Mouse (Mus musculus) left cerebral cortex, postnatal 36 days (tissue): ENCODE measurements around the gene Smyd2. TPM values are rescaled to one million over a fixed set of nuclear protein-coding genes. Genes with fewer than 3 reads are reported as not detected.

ENCODE experiments used
- DNase-seq, 2 experiments: peaks; one replicate each; pipeline ENCODE4 v3.0.0; 2021 to 2022; ENCODE audit warnings: low spot score in 2 of 2, mixed read lengths in 1 of 2
- intact Hi-C: fragments of 180-260 bp; cut with DNase I; formaldehyde crosslinking; loops from one replicate; pipeline ENCODE4 v1.15.1; 2025
- total RNA-seq, 2 experiments: library from RNA; stranded (reverse); gene quantifications; 2 replicates each; pipeline ENCODE4 v1.2.3; 2021

Smyd2 gene
- total RNA-seq, 2 experiments from 2014 or later: 95.7 to 112 TPM

DNA sequence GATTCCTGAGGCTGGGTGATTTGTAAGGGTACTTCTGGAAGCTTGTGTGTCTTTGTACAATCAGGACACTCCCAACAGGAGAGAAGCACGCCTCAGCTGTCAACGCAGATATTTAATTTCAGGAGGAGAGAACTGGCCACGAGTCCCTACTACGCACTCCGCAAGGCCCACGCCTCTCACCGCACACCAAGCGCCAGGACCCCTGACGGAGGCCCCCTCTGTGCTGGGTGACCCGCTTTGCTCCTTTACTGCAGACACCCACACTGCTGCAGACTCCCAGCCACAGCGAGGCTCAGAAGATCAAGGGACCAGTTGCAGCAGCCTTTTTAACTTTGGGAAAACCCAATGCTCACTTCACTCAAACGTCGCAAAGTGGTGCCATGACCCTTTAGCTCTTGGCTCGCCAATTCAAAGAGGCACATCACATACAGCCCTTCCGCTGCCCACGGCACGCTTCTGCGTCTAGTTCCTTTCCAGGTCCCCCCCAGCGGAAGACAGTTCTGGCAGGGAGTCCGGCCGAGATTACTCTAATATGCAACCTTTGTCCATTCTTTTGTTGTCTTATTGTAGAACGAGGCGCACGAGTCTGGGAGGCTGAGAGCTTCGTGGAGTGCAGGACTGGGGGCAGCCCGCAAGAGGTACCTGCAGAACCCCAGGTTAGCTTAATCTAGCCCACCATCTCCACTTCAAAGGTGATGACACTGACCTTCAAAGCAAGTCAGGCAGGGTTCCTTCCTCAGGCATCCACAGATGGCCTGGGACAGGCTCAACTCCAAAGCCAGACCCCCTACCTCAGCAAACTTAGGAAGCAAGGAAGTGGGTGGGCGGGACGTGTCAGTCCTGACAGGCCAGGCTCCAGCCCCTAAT lies 1.2 kb downstream of the Smyd2 start:
- intact Hi-C loops: no loop called here
- DNase-seq: peak in 1 of 2 experiments; percentile 19

DNA sequence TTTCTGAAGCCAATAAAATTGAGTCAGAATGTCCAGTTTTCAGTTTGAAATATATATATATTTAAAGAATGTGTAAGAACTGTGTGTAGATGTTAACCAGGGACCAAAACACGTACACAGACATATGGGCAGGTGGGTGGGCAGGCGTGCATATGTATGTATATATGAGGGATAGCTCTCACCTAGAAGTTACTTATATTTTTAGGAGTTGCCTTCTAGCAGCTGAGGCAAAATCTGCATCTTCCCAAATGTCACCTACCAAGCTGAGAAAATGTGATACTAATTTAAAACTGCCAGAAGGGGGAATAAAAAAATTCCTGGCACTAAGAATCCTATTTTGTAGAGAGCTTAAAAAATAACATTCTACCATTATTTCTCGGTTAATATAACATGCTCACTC lies 2.4 kb downstream of the Smyd2 start:
- intact Hi-C loops: loop anchor here (1.0 kb wide), 1 partner anchor 41 kb away; no protein-coding TSS in a partner anchor
- peak; percentile 42 to 56 for DNase-seq

GRCm38 (mm10) chr1:189917126-189917500 lies 5.0 kb downstream of the Smyd2 start:
- intact Hi-C loops: no loop called here
- DNase-seq: no peak

GRCm38 (mm10) chr1:189916422-189917125 lies 5.6 kb downstream of the Smyd2 start:
- intact Hi-C loops: no loop called here

DNA sequence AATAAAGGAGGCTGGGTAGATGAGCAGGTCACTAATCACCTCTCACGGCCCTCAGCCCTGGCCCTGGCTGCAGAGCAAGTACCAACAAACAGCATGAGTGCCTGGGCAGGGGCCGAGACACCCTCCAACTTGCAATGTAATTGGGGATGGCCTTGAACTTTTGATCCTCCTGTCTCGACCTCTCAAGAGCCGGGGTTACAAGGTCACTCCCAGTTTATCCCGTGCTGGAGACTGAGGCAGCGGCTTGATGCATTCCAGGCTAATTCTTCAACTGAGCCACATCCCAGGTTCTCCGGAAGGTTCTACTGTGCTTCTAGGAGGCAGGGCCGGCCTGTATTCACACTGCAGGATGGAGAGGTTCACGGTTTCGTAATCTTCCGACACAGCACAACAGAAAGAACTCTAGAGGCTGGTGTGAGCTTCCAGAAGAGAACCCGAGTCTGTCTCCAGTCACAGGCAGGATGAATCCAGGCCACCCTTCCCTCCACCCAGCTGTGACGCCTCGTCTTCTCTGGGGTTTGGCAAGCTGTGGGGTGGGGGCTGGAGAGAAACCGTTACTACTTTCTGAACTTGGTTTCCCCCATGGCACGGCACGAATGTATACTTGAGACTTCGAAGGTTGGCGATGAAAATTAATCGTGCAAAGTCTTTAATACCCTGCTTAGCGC lies 8.9 kb downstream of the Smyd2 start:
- intact Hi-C loops: no loop called here
- DNase-seq: no peak

More at GRCm38 (mm10) chr1:189916422-189917125, 5.6 kb downstream of the Smyd2 start:
- no peak for DNase-seq

DNA sequence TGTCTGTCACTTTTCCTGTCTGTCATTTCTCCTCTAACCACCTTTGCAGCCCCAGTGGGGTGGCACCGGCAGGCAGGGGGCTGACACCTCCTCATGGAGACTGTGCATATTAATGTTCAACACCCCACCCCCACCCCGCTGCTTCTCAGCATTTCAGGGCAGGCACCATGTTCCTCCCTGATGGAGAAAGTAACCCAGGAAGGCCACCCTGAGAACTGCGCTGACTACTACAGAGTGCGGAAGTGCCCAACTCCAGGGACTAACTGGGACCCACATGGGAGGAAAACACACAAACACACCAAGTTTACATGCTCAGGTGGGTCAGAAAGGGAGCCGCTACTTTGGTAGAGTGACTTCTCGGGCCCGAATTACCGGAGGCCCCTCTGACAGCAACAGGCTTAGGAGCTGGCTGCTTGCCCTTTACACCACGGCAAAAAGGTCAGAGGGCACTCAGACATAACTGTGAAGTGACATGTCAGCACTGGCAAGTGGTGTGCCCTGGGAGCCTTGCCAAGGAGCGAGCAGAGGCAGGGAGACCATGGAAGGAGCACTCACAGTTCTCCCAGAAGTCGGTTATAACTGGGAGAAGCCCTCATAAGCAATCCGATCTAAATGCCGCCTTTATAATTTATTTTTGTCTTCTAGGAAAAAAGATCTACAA lies 11.3 kb downstream of the Smyd2 start:
- no peak for DNase-seq
- intact Hi-C loops: no loop called here

DNA sequence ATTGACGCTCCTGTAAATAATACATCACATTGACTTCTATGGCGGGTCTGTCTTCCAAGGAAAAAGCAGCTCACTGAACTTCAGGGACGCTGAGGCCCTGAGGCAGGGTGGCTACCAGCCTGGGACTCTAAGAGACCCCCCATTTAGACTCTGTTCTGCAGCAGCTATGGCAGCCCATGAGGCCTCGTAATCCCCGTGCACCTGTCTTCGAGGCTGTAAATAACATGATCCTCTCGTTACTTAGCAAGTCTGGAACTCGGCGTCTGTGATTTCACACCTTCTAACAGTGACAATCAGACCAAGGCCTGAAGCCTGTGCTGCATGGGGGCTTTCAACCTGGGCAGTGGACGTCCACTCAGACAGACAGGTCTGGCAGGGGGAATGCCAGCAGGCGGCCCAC lies 19.0 kb downstream of the Smyd2 start:
- DNase-seq: no peak
- intact Hi-C loops: no loop called here

- DNase-seq: no peak
- intact Hi-C loops: no loop called here
Measured at GRCm38 (mm10) chr1:189902413-189902812, 19.8 kb downstream of the Smyd2 start.

- intact Hi-C loops: no loop called here
- DNase-seq: no peak
Measured at GRCm38 (mm10) chr1:189899526-189899925, 22.6 kb downstream of the Smyd2 start.

DNA sequence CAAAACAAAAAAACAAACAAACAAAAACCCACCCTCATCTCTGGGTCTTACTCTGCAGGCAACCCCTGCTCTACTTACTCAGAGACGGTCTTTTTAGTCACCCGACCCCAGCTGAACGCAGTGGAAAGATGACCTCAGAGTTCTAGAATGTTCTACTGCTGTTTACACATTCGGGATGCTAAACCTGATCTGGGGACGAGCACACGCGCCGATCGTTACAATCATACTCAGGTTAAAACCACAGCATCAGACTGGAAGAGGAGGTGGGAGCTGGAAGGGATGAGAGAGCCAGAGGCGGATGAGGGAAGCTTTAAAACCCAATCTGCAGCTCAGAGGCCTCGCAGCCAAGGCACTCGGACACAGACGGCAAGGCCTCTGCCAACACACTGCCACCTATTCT lies 23.5 kb downstream of the Smyd2 start:
- no peak for DNase-seq
- intact Hi-C loops: no loop called here

- DNase-seq: no peak
- intact Hi-C loops: no loop called here
Measured at GRCm38 (mm10) chr1:189897861-189898260, 24.3 kb downstream of the Smyd2 start.

GRCm38 (mm10) chr1:189894191-189894590 lies 28.0 kb downstream of the Smyd2 start:
- intact Hi-C loops: no loop called here
- DNase-seq: peak in 1 of 2 experiments; percentile 24

DNA sequence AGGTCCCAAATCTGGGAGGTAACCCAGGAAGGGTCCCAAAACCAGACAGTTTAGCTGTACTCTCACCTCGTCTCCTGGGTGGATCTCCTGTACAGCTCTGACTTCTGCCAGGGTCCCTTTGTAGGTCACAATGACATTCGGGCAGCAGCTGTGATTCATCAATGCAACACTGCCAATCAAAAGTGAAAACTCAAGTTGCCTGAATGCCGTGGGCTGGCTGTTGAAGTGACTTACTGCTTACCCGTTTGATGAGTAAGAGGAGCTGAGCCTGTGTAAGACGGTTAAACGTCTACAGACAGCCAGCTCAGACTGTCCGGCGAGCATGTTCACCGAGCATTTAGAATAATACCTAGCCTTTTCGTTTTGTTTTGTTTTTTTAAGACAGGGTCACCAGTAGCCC lies 33.4 kb downstream of the Smyd2 start:
- intact Hi-C loops: loop anchor here (5.0 kb wide), 1 partner anchor 39 kb away; no protein-coding TSS in a partner anchor
- no peak for DNase-seq

- intact Hi-C loops: loop anchor here (2.0 to 5.0 kb wide), 2 partner anchors 40 to 85 kb away; no protein-coding TSS in a partner anchor
Measured at GRCm38 (mm10) chr1:189887518-189887917, 34.6 kb downstream of the Smyd2 start.

GRCm38 (mm10) chr1:189885975-189886374 lies 36.2 kb downstream of the Smyd2 start:
- no peak for DNase-seq
- intact Hi-C loops: loop anchor here (2.0 to 5.0 kb wide), 2 partner anchors 41 to 87 kb away; no protein-coding TSS in a partner anchor

More at GRCm38 (mm10) chr1:189887518-189887917, 34.6 kb downstream of the Smyd2 start:
- peak; percentile 50 to 59 for DNase-seq

GRCm38 (mm10) chr1:189884951-189885350 lies 37.2 kb downstream of the Smyd2 start:
- intact Hi-C loops: loop anchor here (5.0 kb wide), 2 partner anchors 42 to 863 kb away; no protein-coding TSS in a partner anchor

DNA sequence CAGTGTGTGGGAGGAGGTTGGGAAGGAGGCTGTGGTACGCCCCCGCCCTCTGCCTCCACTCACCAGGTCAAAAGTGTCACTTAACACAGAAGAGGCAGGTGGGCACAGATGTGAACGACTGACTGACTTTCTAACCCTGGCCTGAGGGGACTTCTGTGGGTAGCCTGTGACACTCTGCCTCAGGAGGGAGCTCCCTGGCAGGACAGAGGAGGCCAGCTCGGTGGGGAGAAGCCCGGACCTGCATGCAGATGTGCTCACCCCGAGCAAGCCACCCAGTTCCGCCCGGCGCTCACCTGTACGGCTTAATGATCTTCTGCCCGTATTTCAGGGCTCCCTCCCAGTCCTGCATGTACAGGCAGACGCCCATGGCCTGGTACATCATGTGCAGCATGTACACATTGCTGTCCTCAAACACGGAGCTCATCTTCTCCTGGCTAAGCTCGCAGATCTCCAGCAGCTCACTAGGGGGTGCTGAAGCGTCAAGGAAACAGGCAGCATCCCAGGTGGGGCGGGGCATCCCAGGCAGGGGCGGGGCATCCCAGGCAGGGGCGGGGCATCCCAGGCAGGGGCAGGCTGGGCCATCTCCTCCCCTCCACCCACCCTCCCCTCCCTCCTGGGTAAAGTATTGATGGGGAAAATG lies 38.5 kb downstream of the Smyd2 start:
- intact Hi-C loops: loop anchor here (2.0 to 5.0 kb wide), 2 partner anchors 183 to 861 kb away; no protein-coding TSS in a partner anchor
- DNase-seq: peak; percentile 35 to 46

More at GRCm38 (mm10) chr1:189884951-189885350, 37.2 kb downstream of the Smyd2 start:
- no peak for DNase-seq

DNA sequence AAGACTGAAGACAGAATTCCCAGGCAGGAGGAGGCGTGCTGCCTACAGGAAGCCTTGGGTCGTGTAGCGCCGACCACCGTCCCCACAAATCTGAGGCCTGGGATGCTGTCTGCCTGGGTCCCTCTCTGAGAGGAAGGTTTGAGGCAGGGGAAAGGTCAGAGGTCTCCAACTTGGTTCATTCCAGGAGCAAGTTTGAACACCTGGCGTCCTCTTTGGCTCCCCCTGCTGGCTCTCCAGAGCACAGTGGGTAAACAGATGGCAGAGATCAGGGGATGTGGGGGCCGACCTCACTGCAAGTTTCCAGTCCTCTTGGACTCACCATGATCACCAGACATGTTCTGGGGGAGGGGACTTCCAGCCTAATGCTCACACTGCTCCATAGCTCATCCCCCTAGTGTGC lies 39.3 kb downstream of the Smyd2 start:
- intact Hi-C loops: loop anchor here (2.0 to 5.0 kb wide), 2 partner anchors 182 to 861 kb away; no protein-coding TSS in a partner anchor
- DNase-seq: peak in 1 of 2 experiments; percentile 18

GRCm38 (mm10) chr1:189880745-189881144 lies 41.4 kb downstream of the Smyd2 start:
- intact Hi-C loops: loop anchor here (5.0 kb wide), 1 partner anchor 858 kb away; no protein-coding TSS in a partner anchor
- no peak for DNase-seq
